Mouse (Mus musculus): Measurements from ENCODE around the gene Hes6.

DNA sequence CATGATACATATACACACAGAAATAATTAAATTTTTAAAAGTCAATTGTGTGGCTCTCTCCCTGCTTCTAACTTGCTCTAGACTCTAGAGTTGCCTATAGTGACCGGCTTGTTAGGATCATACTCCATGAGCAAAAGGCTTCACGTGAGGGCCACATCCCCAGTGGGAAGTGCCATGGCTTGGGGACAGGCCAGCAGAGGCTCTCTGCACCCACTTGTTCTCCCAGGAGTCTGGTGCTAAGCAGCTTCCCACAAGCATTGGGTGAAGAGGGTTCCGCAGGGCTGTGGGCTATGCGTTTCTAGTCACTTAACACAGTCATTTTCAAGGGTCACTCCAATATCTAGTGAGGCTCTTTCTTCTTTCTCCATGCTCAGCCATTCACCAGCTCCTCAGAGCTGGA lies 43.3 kb upstream of the Hes6 start:
- TF ChIP-seq MYOD1 (IDR thresholded peaks at IDR 0.05; ENCODE audit: control insufficient read depth, insufficient read length, low read depth): no peak
- TF ChIP-seq CEBPB (IDR thresholded peaks at IDR 0.05; ENCODE audit: low read depth): no peak
- TF ChIP-seq CTCF (IDR thresholded peaks at IDR 0.05; ENCODE audit: control insufficient read depth, insufficient read depth, insufficient read length): no peak
- no peak for TF ChIP-seq USF1 (IDR thresholded peaks at IDR 0.05; ENCODE audit: low read depth)
- no peak for TF ChIP-seq MYOG (IDR thresholded peaks at IDR 0.05; ENCODE audit: control insufficient read depth, extremely low read depth, insufficient read length)
- no peak for TF ChIP-seq MAX (IDR thresholded peaks at IDR 0.05)
- no peak for TF ChIP-seq FOSL1 (IDR thresholded peaks at IDR 0.05; ENCODE audit: insufficient read depth, low read length, poor library complexity, severe bottlenecking)
